Mouse (Mus musculus) E14TG2a.4 (cell line): ENCODE data around the gene Aox3.

Experiments used
- CTCF ChIP-seq: conservative IDR thresholded peaks from 2 replicates; pipeline ENCODE4 v1.5.1; 2014; ENCODE audit warnings: low read length
- POU5F1 ChIP-seq: IDR thresholded peaks from 2 replicates; pipeline ENCODE4 v1.6.1; 2014; ENCODE audit warnings: low read length, borderline replicate concordance

- no peak for TF ChIP-seq POU5F1
- no peak for TF ChIP-seq CTCF
These were observed 47.8 kb upstream of the Aox3 start for GRCm38 (mm10) chr1:58065151-58065550.
